Mouse (Mus musculus): ENCODE measurements around the gene Nsa2. TPM values are rescaled to one million over a fixed set of nuclear protein-coding genes. Genes with fewer than 3 reads are reported as not detected.

Nsa2 gene
- total and polyA plus RNA-seq, 3 experiments = 130 to 245 (median 200) TPM

DNA sequence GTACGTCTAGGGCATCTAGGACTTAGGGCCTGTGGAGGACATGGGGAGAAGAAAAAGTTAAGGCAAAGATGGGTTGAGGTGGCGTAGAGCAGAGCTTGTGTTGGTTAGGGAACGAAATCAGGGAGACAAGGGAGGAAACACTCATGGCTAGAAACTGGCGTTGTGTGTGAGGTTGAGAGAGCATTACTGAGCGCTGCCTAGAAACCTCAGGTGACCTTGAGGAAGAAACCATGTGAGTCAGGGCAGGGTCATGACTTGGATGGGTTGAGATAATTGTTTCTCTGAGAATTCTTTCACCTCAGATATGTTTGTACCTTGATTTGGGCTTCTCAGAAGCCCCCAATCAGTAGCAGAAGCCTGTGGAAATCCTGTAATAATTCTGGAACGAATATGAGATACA, 50.3 kb downstream of the Nsa2 start:
- Histone ChIP-seq H3K4me3 (ENCODE audit: control insufficient read depth in 1 of 2, insufficient read depth in 1 of 2, low read depth in 2 of 2, low read length in 2 of 2) (no peak overlapping the region), H3K9me3 (replicated peaks; ENCODE audit: insufficient read depth, low read length) (no peaks in the 10 kb centered on the region), H3K36me3 (ENCODE audit: control insufficient read depth in 1 of 2, insufficient read depth in 2 of 2, low read length in 2 of 2) (no peaks in the 10 kb centered on the region), H3K4me1 (ENCODE audit: control insufficient read depth in 1 of 2, insufficient read depth in 2 of 2, low read length in 2 of 2) (no peaks in the 10 kb centered on the region), H3K79me2 (ENCODE audit: control insufficient read depth, insufficient read depth, low read length, poor library complexity) (no peaks in the 10 kb centered on the region), H3K9ac (ENCODE audit: control insufficient read depth, low read depth, low read length, poor library complexity, severe bottlenecking) (no peak overlapping the region), H3K27ac (ENCODE audit: control insufficient read depth, low read depth, low read length) (no peak overlapping the region), H3K27me3 (ENCODE audit: control insufficient read depth in 1 of 2, insufficient read depth in 2 of 2, low read length in 2 of 2) (no peaks in the 10 kb centered on the region; a peak in 2 of 4 replicates)
- no peak for DNase-seq (ENCODE audit: low read depth, low spot score)
- no peak for TF ChIP-seq MAZ (IDR thresholded peaks at IDR 0.05; ENCODE audit: low read depth, low read length)
- no peak for TF ChIP-seq POLR2AphosphoS5 (IDR thresholded peaks at IDR 0.05; ENCODE audit: borderline replicate concordance, low read depth, low read length)
- no peak for TF ChIP-seq SIN3A (IDR thresholded peaks at IDR 0.05; ENCODE audit: low read length)
- TF ChIP-seq MYC (IDR thresholded peaks at IDR 0.05; ENCODE audit: low read depth, low read length) = no peak

DNA sequence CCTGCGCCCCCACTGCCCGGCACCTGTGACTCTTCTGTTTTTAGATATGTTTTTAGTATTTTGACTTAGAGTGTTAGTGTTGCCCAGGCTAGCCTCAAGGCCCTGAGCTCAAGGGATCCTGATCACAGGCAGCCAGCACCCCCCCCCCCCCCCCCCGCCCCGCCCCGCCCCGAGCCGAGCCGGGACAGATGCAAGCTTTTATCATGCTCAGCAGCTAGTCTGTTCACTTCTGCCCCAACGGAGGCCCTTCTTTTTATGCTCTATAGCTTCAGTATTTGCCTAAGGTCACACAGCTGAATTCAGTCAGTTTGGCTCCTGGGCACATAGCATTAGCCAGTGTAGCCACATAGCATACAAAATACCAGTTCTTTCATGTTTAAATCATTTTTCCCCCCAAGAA, 51.4 kb downstream of the Nsa2 start:
- H3K27me3 ChIP-seq (ENCODE audit: control insufficient read depth in 1 of 2, insufficient read depth in 2 of 2, low read length in 2 of 2) = no peaks in the 10 kb centered on the region; a peak in 2 of 4 replicates
- DNase-seq (ENCODE audit: low read depth, low spot score) = no peak
- no peaks in the 10 kb centered on the region for H3K4me1 ChIP-seq (ENCODE audit: control insufficient read depth in 1 of 2, insufficient read depth in 2 of 2, low read length in 2 of 2)
- TF ChIP-seq MEF2A (IDR thresholded peaks at IDR 0.05; ENCODE audit: extremely low read depth, insufficient replicate concordance, low read depth, low read length, poor library complexity, severe bottlenecking) = no peak
- TF ChIP-seq POLR2AphosphoS2 (IDR thresholded peaks at IDR 0.05; ENCODE audit: low read length) = no peak
- TF ChIP-seq ZMIZ1 (IDR thresholded peaks at IDR 0.05; ENCODE audit: low read depth, low read length) = no peak
- TF ChIP-seq SMC3 (IDR thresholded peaks at IDR 0.05; ENCODE audit: low read depth, low read length) = no peak
- TF ChIP-seq CHD1 (IDR thresholded peaks at IDR 0.05; ENCODE audit: low read depth, low read length) = no peak
- TF ChIP-seq POLR2A (IDR thresholded peaks at IDR 0.05; ENCODE audit: control insufficient read depth in 1 of 2, insufficient read depth in 1 of 2, low read depth in 1 of 2, low read length in 2 of 2, poor library complexity in 1 of 2) = no peak
- no peak for TF ChIP-seq USF1 (IDR thresholded peaks at IDR 0.05; ENCODE audit: low read depth, low read length)
- no peak for TF ChIP-seq ETS1 (IDR thresholded peaks at IDR 0.05; ENCODE audit: low read depth, low read length)
- H3K36me3 ChIP-seq (ENCODE audit: control insufficient read depth in 1 of 2, insufficient read depth in 2 of 2, low read length in 2 of 2) = no peaks in the 10 kb centered on the region
- no peaks in the 10 kb centered on the region for H3K79me2 ChIP-seq (ENCODE audit: control insufficient read depth, insufficient read depth, low read length, poor library complexity)
- H3K9me3 ChIP-seq (replicated peaks; ENCODE audit: insufficient read depth, low read length) = no peaks in the 10 kb centered on the region
- H3K4me3 ChIP-seq (ENCODE audit: control insufficient read depth in 1 of 2, insufficient read depth in 1 of 2, low read depth in 2 of 2, low read length in 2 of 2) = no peak overlapping the region
- no peak overlapping the region for H3K27ac ChIP-seq (ENCODE audit: control insufficient read depth, low read depth, low read length)
- no peak overlapping the region for H3K9ac ChIP-seq (ENCODE audit: control insufficient read depth, low read depth, low read length, poor library complexity, severe bottlenecking)

DNA sequence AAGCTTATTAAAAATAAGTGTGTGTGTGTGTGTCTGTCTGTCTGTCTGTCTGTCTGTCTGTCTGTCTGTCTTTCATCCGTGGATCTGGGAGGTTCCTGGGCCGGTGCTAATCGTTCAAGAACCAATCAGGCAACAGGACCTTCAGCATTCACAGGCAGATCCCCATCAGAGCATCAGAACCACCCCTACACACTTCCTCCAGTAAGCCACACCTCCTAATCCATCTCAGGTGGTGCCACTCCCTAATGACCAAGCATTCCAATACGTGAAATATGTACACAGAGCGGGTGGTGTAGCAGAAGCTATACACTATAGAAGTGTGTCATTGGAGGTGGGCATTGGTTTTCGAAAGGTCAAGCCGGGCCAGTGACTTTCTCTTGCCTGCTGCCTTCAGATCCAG, 55.3 kb downstream of the Nsa2 start:
- no peak for DNase-seq (ENCODE audit: low read depth, low spot score)
- H3K27ac ChIP-seq (ENCODE audit: control insufficient read depth, low read depth, low read length) = no peak overlapping the region
- H3K27me3 ChIP-seq (ENCODE audit: control insufficient read depth in 1 of 2, insufficient read depth in 2 of 2, low read length in 2 of 2) = no peaks in the 10 kb centered on the region; a peak in 2 of 4 replicates
- no peaks in the 10 kb centered on the region for H3K9me3 ChIP-seq (replicated peaks; ENCODE audit: insufficient read depth, low read length)
- no peak overlapping the region for H3K4me3 ChIP-seq (ENCODE audit: control insufficient read depth in 1 of 2, insufficient read depth in 1 of 2, low read depth in 2 of 2, low read length in 2 of 2)
- H3K9ac ChIP-seq (ENCODE audit: control insufficient read depth, low read depth, low read length, poor library complexity, severe bottlenecking) = no peak overlapping the region
- TF ChIP-seq ELF1 (IDR thresholded peaks at IDR 0.05; ENCODE audit: low read depth, low read length) (no peak), EP300 (IDR thresholded peaks at IDR 0.05; ENCODE audit: low read depth in 1 of 2, low read length in 2 of 2) (no peak), NRF1 (IDR thresholded peaks at IDR 0.05; ENCODE audit: insufficient read depth, low read depth, low read length, poor library complexity, severe bottlenecking) (no peak), USF2 (IDR thresholded peaks at IDR 0.05; ENCODE audit: borderline replicate concordance in 1 of 2, insufficient read depth in 1 of 2, low read depth in 1 of 2, low read length in 2 of 2) (no peak), GABPA (IDR thresholded peaks at IDR 0.05; ENCODE audit: low read depth, low read length) (no peak), RAD21 (IDR thresholded peaks at IDR 0.05; ENCODE audit: low read depth, low read length) (no peak), POLR2A (IDR thresholded peaks at IDR 0.05; ENCODE audit: control insufficient read depth in 1 of 2, insufficient read depth in 1 of 2, low read depth in 1 of 2, low read length in 2 of 2, poor library complexity in 1 of 2) (no peak), POLR2AphosphoS2 (IDR thresholded peaks at IDR 0.05; ENCODE audit: low read length) (no peak), MAFK (IDR thresholded peaks at IDR 0.05; ENCODE audit: borderline replicate concordance, low read depth, low read length) (no peak)
- no peaks in the 10 kb centered on the region for H3K36me3 ChIP-seq (ENCODE audit: control insufficient read depth in 1 of 2, insufficient read depth in 2 of 2, low read length in 2 of 2)
- no peaks in the 10 kb centered on the region for H3K79me2 ChIP-seq (ENCODE audit: control insufficient read depth, insufficient read depth, low read length, poor library complexity)
- no peaks in the 10 kb centered on the region for H3K4me1 ChIP-seq (ENCODE audit: control insufficient read depth in 1 of 2, insufficient read depth in 2 of 2, low read length in 2 of 2)

Measured in MEL (cell line).